Mouse (Mus musculus): ENCODE results near the gene Atg16l1. TPM values are rescaled to one million over a fixed set of nuclear protein-coding genes. Genes with fewer than 3 reads are reported as not detected.
"Not testable (repeated sequence)": the region's sequence is repeated elsewhere in the genome, so short reads cannot be mapped to it uniquely, and the experiment has no call there.

Atg16l1 gene
- total RNA-seq, 2 experiments from 2014 or later, result 59.9 to 64.5 TPM

DNA sequence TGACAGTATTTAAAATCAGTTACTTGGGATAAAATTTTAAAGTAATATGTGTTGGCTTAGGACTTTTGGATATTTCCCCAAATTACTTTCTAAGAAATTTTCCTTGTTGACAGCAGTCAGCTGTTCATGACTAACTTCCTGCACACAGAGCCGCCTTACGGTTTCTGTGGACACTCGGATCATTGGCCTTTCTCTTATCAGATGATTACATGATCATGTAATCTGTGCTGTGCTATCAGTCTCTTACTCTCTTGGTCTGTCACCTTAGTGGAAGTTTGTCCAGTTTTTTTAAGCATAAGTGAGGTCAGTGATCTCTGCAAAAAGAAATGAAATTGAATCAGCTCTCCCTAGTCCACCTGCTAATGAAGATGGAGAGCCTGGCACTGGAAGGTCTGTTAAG, 16.1 kb downstream of the Atg16l1 start:
- DNase-seq (ENCODE audit: low spot score in 2 of 2), result no peak

GRCm38 (mm10) chr1:87773336-87773735, 17.7 kb downstream of the Atg16l1 start:
- no peak for DNase-seq (ENCODE audit: low spot score in 2 of 2)

GRCm38 (mm10) chr1:87774845-87775244, 19.2 kb downstream of the Atg16l1 start:
- DNase-seq (ENCODE audit: low spot score in 2 of 2), result no peak

DNA sequence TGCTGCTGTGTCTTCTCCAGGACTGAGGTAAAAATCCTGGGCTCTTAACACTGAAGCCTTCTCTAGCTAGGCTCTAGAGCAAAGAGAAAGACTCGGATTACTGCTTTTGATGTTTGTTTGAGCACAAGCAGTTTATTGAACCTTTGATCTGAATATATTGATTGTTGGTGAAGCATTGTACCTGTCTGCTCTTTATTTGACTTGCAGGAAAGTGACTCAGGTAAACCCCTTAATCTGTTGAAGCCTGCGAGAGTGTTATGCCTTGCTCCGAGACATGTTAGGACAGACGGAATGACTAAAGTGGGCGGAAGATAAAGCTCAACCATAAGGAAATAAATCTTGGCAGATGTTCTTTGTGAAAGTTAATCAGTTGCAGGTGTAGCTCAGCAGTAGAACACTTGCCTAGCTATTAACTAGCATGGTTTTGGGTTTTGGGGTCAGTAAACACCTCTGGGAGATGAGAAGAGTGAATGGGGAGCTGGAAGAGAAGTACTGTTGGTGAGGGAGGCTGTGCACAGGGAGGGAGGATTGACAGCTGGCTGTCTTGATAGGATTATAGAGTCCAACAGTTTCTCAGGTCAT, 23.6 kb downstream of the Atg16l1 start:
- no peak for DNase-seq (ENCODE audit: low spot score in 2 of 2)

DNA sequence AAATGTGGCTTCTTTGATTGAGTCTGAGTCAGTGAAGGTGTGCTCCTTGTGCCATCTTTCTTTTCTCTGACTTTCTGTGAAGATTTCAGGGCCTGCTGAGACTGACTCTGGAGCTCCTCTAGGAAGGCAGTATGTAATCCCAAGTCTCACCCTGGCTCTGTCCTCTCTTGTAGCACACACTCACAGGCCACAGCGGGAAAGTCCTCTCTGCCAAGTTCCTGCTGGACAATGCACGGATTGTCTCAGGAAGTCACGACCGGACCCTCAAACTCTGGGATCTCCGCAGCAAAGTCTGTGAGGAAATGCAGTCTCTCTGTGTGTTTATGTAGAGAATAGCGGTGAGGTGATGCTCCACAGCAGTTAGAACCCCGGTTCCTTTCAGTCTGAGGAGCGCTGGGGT, 30.0 kb downstream of the Atg16l1 start:
- no peak for DNase-seq (ENCODE audit: low spot score in 2 of 2)

- peak; percentile 59 to 70 for DNase-seq (ENCODE audit: low spot score in 2 of 2)
These were observed 30.6 kb downstream of the Atg16l1 start for GRCm38 (mm10) chr1:87786251-87786650.

- no peak for DNase-seq (ENCODE audit: low spot score in 2 of 2)
These were observed 34.0 kb downstream of the Atg16l1 start for GRCm38 (mm10) chr1:87789665-87790064.

DNA sequence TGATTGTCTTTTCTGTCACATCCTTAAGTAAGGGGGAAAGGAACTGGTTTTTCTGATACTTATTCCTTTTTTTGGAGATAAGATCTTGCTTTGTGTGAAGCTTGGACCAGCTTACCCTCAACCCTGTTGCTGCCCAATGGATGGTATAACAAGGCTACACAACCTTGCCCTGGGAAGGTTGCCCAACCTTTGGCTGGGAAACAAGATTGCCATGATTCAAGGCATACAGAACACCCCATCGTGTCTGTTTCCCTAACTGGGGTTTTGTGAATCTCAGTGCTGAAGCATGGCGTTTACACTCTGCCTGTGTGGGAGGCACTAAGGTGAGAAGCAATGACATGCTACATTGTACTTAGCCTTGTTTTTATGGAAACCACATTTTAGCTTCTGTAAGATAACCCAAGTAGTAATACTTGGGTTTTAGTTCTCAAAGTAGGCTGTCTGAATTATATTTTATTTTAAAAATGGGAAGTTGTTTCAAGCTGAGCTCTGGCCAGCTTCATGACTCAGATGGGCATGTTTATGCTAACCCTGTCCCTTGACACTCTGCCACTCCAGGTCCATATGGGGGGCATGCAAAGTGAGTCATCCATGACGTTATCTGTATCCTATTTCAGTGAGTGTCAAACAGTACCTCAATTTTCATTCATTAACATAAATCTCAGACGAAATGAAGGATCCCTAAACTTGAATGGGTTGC, 36.9 kb downstream of the Atg16l1 start:
- no peak for DNase-seq (ENCODE audit: low spot score in 2 of 2)

DNA sequence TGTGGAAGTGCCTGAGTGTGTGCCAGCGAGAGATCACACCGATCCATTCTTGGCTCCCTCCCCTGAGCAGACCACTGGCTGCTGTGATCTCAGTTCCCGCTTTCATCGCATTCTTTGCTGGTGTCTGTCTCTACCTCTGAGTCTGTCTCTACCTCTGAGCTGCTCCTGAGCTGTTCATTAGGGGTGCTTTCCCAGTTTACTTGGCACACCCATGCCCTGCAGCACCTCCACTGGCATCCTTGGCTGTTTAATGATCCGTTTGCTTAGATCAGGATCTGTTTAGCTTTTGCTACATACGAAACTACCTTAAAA, 37.4 kb downstream of the Atg16l1 start:
- no peak for DNase-seq (ENCODE audit: low spot score in 2 of 2)

- no peak for DNase-seq (ENCODE audit: low spot score in 2 of 2)
These were observed 42.0 kb downstream of the Atg16l1 start for GRCm38 (mm10) chr1:87797702-87798101.

DNA sequence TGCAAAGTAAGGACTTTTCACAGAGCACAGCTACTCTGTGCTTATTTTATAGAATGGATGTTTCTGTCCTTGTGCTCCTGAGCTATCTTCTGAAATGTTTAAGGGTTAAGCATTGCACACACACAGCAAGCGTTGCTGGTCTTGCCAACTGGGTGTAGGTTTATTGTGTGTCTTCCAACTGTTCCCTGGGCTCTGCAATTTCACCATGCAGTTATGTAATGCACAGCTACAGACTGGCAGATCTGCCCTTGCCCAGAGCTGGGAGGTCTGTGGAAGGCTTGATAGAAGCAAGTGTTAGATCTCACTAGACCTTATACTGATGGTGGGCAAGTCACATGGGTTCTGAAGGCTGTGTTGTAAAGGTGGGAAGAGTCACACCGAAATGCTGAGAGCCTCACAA, 42.6 kb downstream of the Atg16l1 start:
- no peak for DNase-seq (ENCODE audit: low spot score in 2 of 2)

GRCm38 (mm10) chr1:87803576-87803975, 47.9 kb downstream of the Atg16l1 start, which contains the start of gene Sag:
Gene Sag (plus strand): TSS chr1:87803680.
- DNase-seq (ENCODE audit: low spot score in 2 of 2), result no peak

DNA sequence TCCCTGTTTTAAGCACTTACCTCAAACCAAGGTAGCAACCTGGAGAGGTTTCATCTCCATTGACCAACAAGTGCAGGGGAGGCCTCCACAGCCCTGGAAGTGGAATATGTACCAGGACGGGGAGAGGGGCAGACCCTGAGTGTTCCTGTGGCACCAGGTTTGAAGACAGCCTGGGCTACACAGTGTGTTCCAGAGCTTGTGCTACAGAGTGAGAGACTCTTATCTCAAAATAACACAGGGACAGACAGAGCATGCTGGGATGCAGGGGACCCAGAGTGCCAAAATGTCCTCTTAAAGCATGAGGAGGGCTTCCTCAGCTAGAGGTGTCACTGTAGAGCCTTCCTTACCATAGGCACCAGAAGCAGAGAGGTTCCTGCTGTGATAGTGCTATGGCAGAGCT, 52.1 kb downstream of the Atg16l1 start:
- DNase-seq (ENCODE audit: low spot score in 2 of 2), result no peak

- no peak for DNase-seq (ENCODE audit: low spot score in 2 of 2)
These were observed 55.7 kb downstream of the Atg16l1 start for GRCm38 (mm10) chr1:87811391-87811790.

- DNase-seq (ENCODE audit: low spot score in 2 of 2), result no peak
These were observed 56.4 kb downstream of the Atg16l1 start for GRCm38 (mm10) chr1:87812061-87812460.

GRCm38 (mm10) chr1:87813155-87813554, 57.5 kb downstream of the Atg16l1 start:
- peak; percentile 32 to 51 for DNase-seq (ENCODE audit: low spot score in 2 of 2)

DNA sequence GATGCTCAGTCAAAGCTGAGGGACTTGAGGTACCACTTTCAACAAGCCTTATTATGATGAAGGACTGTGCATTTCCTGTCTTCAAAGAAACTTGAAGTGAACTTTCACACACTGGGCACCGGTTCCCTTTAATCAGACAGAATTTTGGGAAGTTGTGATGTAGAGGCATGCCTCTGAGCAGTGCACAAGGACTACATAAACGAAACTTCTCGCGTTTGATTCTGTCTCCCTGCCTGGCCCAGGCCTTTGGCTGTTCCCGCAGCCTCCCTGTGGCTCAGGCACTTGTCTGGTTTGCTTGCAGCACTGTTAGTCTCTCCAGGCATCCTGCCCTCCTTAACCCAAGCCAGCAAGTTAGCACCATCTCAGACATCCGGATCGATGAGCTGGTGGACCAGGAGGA, 58.0 kb downstream of the Atg16l1 start:
- peak; percentile 55 to 59 for DNase-seq (ENCODE audit: low spot score in 2 of 2)

DNA sequence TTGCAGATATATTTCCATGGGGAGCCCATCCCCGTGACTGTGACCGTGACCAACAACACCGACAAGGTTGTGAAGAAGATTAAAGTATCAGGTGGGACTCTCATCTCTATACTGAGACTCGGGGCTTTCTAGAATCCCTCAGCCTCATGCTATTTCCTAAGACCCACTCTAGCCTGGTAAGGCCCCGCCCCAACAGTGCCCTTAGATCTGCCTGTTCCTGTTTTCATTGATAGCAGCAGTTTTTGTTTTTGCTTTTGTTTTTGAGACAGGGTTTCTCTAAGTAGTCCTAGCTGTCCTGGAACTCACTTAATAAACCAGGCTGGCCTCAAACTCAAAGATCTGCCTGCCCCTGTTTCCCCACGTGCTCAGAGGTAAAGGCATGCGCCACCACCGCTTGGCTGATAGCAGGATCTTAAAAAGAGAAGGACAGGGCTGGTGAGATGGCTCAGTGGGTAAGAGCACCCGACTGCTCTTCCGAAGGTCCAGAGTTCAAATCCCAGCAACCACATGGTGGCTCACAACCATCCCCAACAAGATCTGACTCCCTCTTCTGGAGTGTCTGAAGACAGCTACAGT, 68.8 kb downstream of the Atg16l1 start:
- no peak for DNase-seq (ENCODE audit: low spot score in 2 of 2)

DNA sequence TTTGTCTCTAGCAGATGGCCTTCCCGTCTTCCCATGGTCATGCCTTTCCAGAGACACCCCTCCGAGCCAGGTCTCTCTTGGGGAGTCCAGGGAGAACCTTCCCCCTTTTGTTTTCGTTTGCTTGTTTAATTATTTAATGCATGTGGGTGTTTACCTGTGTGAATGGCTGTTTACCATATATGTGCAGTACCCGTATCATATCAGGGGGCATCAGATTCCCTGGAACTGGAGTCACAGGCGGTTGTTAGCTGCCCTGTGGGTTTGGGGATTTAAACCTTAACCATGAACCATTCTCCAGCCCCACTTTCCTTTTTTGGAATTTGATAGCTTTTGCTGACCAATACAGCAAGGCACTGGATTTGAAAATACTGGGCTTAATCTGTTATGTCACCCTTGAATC, 69.6 kb downstream of the Atg16l1 start:
- DNase-seq (ENCODE audit: low spot score in 2 of 2), result no peak

DNA sequence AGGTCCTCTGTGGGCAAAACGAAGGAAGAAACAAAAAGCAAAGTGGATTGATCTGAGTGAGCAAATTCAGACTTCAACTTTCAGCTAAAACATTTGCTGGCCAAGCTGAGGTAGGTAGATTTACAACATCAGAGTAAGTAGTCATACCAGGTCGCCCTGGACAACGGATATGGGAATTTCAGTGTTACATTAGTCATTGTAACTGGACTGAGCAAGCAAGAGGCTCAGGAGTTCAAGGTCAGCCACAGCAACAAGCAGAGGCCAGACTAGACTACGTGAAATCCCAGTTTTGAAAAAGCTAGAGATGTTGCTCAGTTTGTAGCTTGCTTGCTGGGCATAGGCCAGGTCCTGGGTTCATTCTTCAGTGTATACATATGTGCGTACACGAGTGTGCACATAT, 70.3 kb downstream of the Atg16l1 start:
- DNase-seq (ENCODE audit: low spot score in 2 of 2), result no peak

DNA sequence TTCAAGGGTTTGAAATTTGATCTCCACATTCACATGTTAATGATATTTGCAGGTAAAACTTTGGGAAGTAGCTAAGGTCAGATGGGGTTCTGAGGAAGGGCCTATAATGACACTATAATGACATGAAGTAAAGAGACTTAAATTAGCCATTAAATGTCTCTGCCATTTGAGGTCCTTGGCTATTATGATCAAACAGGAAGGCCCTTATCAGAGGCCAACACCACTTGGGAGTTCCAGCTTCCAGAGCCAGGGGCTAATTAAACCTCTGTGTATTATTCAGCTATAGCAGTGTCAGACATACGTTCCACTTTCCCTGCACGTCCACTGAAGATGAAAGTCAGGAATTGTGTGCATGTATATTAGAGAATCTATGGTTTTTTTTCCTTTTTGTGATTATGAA, 70.8 kb downstream of the Atg16l1 start:
- no peak for DNase-seq (ENCODE audit: low spot score in 2 of 2)

GRCm38 (mm10) chr1:87827476-87827875, 71.8 kb downstream of the Atg16l1 start:
- DNase-seq (ENCODE audit: low spot score in 2 of 2), result not testable (repeated sequence)

- no peak for DNase-seq (ENCODE audit: low spot score in 2 of 2)
These were observed 72.5 kb downstream of the Atg16l1 start for GRCm38 (mm10) chr1:87828185-87828584.
